Mouse (Mus musculus) regulatory T cell (primary cell): Measurements from ENCODE around the gene Ctnnbl1.

Experiments used
- in situ Hi-C: fragments of 300-600 bp; cut with MboI, MseI; formaldehyde crosslinking; loops from one replicate; pipeline ENCODE4 v1.15.1; 2025; ENCODE audit warnings: high pct_unique_total_duplicates

The Ctnnbl1 gene

DNA sequence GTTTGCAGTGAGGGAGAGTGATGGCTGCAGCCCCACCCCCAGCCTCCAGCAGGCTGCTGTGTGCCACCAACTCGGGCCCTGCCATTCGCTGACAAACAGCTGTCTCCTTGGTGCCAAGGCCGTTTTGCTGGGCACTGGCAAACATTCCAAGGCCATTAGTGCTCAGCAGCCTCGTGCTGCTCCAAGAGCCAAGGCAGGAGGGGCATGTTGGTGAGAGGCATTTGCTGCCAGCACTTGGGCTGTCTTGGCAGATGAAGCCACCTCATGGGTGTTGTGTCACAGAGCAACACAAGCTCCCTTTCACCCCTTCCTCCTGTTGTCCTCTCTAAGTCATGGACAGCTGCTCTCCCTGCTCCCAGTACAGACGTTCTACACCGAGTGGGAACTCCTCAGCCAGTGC is 136.0 kb downstream of the Ctnnbl1 start:
- in situ Hi-C loops, result loop anchor here (10.0 kb wide), 1 partner anchor 238 kb away; no protein-coding TSS in a partner anchor

DNA sequence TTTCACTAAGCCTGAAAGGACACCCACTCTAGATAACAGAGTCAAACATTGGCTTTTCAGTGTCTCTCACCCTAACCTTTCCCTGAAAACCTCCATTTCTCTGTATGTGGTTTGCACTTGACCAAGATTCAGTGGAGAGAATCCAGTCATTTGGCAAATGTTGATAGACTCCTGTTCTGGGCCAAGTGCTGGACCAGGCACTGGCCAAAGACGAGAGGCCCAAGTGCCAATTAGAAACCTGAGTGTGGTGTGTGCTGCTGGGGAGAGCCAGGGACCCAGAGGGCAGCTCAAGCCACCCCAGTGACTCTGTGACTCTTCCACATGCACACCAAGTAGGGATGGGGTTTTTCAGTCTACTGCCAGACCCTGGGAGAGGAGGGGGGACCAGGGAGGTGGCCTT is 136.5 kb downstream of the Ctnnbl1 start:
- in situ Hi-C loops, result loop anchor here (10.0 kb wide), 1 partner anchor 239 kb away; no protein-coding TSS in a partner anchor

DNA sequence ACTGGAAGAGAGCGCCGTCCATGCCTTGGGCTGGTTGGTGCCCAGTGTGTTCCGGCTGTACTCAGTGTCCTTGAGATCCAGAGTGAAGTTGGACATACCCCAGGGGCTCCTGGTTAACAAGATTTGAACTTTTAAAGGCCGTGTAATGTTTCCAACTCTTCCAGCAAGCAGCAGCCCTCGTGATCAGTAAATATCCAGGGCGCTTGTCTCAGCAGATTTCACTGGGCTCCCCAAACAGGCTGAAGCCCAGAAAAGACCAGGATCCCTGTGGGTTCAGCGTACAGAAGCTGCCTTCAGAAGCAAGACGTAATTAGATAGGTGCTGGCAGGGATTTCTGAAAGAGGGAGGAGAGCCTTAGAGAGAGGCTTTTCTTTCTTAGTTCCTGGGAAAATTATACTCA is 137.9 kb downstream of the Ctnnbl1 start:
- in situ Hi-C loops, result loop anchor here (10.0 kb wide), 1 partner anchor 240 kb away; no protein-coding TSS in a partner anchor

- in situ Hi-C loops, result loop anchor here (10.0 kb wide), 1 partner anchor 243 kb away; no protein-coding TSS in a partner anchor
Observed at GRCm38 (mm10) chr2:157877394-157877793, 140.2 kb downstream of the Ctnnbl1 start.

DNA sequence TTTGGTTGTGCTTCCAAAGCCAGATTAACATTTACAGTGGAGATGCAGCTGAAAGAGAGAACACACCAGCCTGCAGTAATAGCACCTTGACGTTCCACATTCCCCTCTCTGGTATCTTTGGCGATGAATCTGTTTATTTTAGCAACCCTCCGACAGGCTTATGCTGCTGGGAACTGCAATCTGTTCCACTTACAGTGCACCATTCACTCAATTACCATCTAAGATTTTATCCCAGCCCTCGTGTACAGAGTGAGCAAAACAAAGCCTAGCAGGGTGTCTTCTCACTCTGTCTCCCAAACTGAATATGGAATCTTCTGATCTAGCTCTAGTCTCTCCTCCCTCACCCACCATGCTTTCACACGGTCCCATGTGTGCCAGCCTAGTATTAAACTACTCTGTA is 140.8 kb downstream of the Ctnnbl1 start:
- in situ Hi-C loops, result loop anchor here (10.0 kb wide), 1 partner anchor 243 kb away; no protein-coding TSS in a partner anchor

- in situ Hi-C loops, result no loop called here
Observed at GRCm38 (mm10) chr2:157881939-157882338, 144.7 kb downstream of the Ctnnbl1 start.

DNA sequence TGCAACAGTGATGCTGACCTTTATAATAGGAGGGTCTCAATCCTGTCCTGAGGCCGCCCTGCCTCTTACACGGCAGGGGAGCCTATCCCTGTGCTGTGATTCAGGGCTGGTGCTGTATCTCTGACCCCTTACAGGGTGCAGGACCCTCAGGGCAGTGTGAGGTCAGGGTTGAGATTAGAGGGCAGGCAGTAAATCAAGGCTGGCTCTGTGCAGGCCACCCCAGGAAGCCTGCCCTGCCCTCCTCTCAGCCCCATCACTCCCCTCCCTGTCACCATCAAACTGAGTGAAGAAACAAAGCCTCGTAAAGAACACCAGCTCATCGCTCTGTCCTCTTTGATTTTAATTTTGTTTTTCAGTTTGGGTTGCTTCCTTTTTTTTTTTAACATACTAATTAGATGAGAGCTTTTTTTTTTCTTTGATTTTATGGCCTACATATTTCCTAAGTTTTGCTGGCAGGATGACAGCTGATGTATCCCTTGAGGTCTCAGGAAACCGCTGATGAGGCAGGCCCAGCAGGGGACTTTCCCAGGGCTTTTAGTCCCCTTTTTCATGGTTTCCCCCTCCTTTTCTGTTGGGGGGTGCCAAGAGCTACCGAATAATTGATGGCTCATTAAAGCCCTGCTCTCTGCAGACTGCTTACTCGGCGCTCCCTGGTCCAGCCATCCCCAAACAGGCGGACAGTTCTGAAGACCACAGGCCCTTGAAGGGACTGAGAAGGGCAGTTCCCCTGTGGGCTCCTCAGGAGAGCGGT is 150.2 kb downstream of the Ctnnbl1 start:
- in situ Hi-C loops, result no loop called here

DNA sequence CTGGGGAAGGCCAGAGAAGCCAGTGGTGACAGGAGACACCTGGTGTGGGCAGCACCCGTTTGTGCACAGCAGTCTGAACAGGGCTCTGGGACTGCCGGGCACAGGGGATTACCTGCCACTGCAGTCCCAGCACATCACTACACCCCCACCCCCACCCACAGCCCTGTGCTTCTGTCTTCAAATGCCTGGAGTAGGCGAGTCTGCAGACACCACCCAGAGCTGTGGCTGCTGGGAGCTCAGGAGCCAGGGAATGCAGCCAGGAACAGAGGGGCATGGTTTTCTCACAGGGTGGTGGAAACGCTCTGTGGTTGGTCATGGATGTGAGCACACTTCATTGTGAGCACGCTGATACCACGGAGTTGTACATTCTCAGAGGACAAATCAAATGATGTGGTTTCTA is 154.0 kb downstream of the Ctnnbl1 start:
- in situ Hi-C loops, result no loop called here

GRCm38 (mm10) chr2:157897131-157897530 is 159.9 kb downstream of the Ctnnbl1 start:
- in situ Hi-C loops, result no loop called here

- in situ Hi-C loops, result loop anchor here (10.0 kb wide), 1 partner anchor 168 kb away; no protein-coding TSS in a partner anchor
Observed at GRCm38 (mm10) chr2:157913204-157913636, 176.0 kb downstream of the Ctnnbl1 start.

- in situ Hi-C loops, result loop anchor here (10.0 kb wide), 1 partner anchor 169 kb away; no protein-coding TSS in a partner anchor
Observed at GRCm38 (mm10) chr2:157913705-157914104, 176.5 kb downstream of the Ctnnbl1 start.

DNA sequence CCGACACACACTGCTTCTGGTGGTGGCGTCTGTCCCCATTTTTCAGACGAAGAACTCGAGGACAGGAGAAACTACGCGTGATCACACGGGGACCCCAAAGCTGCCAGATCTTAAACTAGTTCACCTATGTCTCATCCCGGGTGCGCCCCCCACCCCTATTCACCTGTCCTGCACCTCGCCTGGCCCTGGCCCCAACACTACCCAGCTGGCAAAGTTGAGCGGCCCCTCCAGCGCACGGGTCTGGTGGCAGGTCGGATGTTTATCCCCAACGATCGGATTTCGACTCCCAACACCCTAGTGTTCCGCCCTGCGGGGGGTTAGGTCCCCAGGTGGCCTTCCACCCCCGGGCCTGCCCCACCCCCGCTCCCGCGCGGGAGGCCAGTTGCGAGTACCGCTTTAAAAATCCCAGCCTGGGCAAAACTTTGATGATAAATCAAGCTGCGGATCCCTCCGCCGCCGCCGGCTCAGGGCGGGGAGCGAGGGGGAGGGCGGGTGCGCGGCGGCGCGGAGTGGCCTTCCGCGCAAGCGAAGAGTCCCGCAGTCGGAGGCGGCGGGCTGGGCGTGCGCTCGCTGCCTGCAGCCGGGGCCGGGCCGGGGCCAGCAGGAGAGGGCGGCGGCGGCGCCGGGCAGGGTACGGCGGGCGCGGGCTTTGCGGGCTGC is 177.0 kb downstream of the Ctnnbl1 start, which contains the start of gene Vstm2l:
Gene Vstm2l (plus strand): TSS at position 549 of the 660 bp plus-strand sequence.
- in situ Hi-C loops, result loop anchor here (10.0 kb wide), 1 partner anchor 169 kb away; no protein-coding TSS in a partner anchor

- in situ Hi-C loops, result loop anchor here (10.0 kb wide), 1 partner anchor 170 kb away; no protein-coding TSS in a partner anchor
Observed at GRCm38 (mm10) chr2:157914889-157915517, 177.8 kb downstream of the Ctnnbl1 start.

- in situ Hi-C loops, result loop anchor here (10.0 kb wide), 1 partner anchor 174 kb away; no protein-coding TSS in a partner anchor
Observed at GRCm38 (mm10) chr2:157918529-157918928, 181.3 kb downstream of the Ctnnbl1 start.

DNA sequence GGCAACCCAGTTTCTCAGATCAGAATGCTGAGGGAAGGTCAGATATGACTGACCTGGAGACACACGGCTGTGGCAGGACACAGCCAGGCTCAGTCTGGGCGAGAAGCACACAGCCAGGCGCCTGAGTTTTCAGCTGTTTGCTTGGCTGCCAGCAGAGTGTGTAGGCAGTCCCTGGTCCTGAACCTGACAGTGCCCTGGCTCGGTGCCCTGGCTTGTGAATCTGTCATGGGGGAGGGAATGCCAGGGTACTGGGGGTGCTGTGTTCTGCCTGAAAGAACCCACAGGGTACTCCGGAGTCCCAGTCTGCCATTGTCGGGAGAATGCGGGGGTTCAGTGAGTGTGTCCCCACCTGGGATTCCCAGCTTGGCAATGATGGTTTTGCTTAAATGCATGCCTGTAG is 184.3 kb downstream of the Ctnnbl1 start:
- in situ Hi-C loops, result no loop called here

- in situ Hi-C loops, result no loop called here
Observed at GRCm38 (mm10) chr2:157923406-157923805, 186.2 kb downstream of the Ctnnbl1 start.

DNA sequence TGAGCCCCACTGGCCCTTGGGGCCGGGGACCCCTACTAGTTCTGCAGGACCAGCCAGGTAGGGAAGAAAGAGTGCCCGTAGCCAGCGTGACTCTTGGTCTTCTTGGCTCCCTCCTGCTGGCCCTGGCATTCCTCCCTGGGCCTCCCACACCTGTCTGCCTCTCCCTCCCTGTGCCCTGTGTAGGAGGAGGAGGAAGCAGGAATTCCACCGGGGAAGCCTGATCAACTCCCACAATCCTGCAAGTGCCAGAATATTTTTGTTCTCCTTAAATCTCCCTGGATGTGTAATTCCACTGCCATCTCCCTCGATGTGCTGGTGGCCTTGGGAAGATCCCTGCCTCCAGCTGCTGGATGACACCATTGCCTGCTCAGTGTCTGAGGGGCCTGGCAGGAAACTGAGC is 187.3 kb downstream of the Ctnnbl1 start:
- in situ Hi-C loops, result no loop called here

DNA sequence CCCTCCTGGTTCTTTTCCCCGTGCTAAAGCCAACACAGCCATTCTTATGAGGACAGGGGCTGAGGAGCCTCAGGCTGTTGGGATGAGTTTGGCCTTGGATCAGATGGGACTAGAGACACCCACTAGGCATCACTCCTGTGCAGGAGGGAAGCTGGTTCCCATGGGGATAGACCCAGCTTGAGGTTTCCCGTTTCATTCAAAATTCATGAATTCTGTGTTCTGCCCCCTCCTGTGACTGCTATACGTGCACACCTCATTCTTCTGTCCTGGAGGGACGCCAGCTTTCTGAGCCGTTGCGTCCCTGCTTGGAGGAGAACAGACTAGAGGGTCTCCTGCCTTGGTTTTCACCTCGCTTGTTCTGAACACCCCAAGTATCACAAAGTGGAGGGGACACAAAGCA is 189.3 kb downstream of the Ctnnbl1 start:
- in situ Hi-C loops, result no loop called here

GRCm38 (mm10) chr2:157926927-157927326 is 189.7 kb downstream of the Ctnnbl1 start:
- in situ Hi-C loops, result no loop called here

DNA sequence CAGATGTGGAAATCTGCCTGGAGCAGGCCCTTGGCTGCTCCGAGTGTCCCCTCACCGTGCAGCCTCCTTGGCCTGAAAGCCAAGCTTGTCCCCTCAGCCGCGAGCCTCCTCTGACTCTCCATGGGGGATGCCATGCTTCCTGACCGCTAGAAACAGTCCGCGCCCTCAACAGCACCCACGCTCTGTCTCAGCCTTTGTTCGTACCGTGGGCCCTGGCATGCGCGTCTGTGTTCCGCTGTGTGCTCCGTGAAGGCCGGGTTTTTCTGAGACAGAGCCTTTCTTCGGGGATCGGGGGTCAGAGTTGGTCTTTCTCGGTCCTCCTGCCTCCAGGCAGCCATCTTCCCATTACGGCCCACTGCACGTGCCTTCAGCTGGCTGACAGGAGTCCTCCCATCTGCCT is 190.2 kb downstream of the Ctnnbl1 start:
- in situ Hi-C loops, result no loop called here

- in situ Hi-C loops, result no loop called here
Observed at GRCm38 (mm10) chr2:157927815-157928214, 190.6 kb downstream of the Ctnnbl1 start.

DNA sequence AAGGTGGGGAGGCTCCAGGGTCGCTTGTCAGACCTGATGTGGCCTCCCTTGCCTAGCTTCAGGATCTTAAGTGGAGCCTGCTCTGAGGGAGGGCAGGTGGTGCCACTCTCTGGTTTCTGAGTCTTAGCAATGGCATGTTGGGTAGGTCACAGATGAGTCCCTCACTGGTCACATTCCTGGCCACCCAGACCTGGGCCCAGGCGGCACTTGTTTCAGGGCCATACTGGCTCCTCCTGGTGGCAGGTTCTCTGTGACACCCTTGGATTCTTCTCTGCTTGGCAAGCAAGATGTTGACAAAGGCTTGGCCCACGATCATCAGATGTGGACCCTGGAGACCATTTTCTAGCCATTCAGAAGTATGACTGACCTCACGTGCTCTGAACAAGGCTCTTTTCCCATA is 195.5 kb downstream of the Ctnnbl1 start:
- in situ Hi-C loops, result no loop called here
